Mouse (Mus musculus) forebrain, embryonic 11.5 days (tissue): ENCODE data around the gene Olfr1395. TPM values are rescaled to one million over a fixed set of nuclear protein-coding genes. Genes with fewer than 3 reads are reported as not detected.

Source experiments
- ATAC-seq: fragments of 200-750 bp; cut with Nextera tagmentation; replicated peaks from 2 replicates; pipeline ENCODE4 v1.8.0; 2017; ENCODE audit warnings: moderate TSS enrichment; ENCODE audit not compliant: low FRiP score
- DNase-seq: peaks from one replicate; pipeline ENCODE4 v3.0.0-alpha.2; 2017; ENCODE audit warnings: low spot score
- H3K27ac ChIP-seq: fragments of 300-500 bp; sonication (generic); 2 replicates; pipeline ENCODE4 v1.5.1; 2014; ENCODE audit warnings: low read depth, low read length
- H3K27me3 ChIP-seq: fragments of 300-500 bp; sonication (generic); 2 replicates; pipeline ENCODE4 v1.6.1; 2014; ENCODE audit warnings: mild to moderate bottlenecking, low read length, mixed read lengths; ENCODE audit not compliant: control insufficient read depth, insufficient read depth
- H3K36me3 ChIP-seq: fragments of 300-500 bp; sonication (generic); 2 replicates; pipeline ENCODE4 v1.6.1; 2014; ENCODE audit warnings: mild to moderate bottlenecking, low read length, moderate library complexity, mixed read lengths; ENCODE audit not compliant: control insufficient read depth, insufficient read depth
- H3K4me1 ChIP-seq: fragments of 300-500 bp; sonication (generic); replicated peaks from 2 replicates; pipeline ENCODE4 v1.6.1; 2014; ENCODE audit warnings: low read length, mixed read lengths; ENCODE audit not compliant: control insufficient read depth, insufficient read depth
- H3K4me2 ChIP-seq: fragments of 300-500 bp; sonication (generic); 2 replicates; pipeline ENCODE4 v1.6.1; 2014; ENCODE audit warnings: low read depth, mild to moderate bottlenecking, low read length, moderate library complexity, mixed read lengths; ENCODE audit not compliant: severe bottlenecking
- H3K4me3 ChIP-seq: fragments of 300-500 bp; sonication (generic); 2 replicates; pipeline ENCODE4 v1.5.1; 2014; ENCODE audit warnings: low read depth, low read length
- H3K9ac ChIP-seq: fragments of 300-500 bp; sonication (generic); 2 replicates; pipeline ENCODE4 v1.6.1; 2014; ENCODE audit warnings: low read length
- H3K9me3 ChIP-seq: fragments of 300-500 bp; sonication (generic); 2 replicates; pipeline ENCODE4 v1.6.1; 2016; ENCODE audit warnings: low read length, mixed read lengths; ENCODE audit not compliant: control insufficient read depth
- WGBS: fragments of 180-500 bp; shearing (Covaris S2); extraction: QIAGEN DNeasy Blood & Tissue Kit; methylation state at CpG from one replicate; pipeline ENCODE4 v1.1.7; 2014; 5-methylcytosine and 5-hydroxymethylcytosine counted together
- polyA plus RNA-seq: library from polyadenylated mRNA; unstranded; fragments of >200 nt; fragmentation: Nextera tagmentation; extraction: Ambion mirVana; gene quantifications from 2 replicates; pipeline ENCODE4 v1.2.1, GENCODE M21; 2014

Gene Olfr1395
- polyA plus RNA-seq, result not detected in 2 replicates

DNA sequence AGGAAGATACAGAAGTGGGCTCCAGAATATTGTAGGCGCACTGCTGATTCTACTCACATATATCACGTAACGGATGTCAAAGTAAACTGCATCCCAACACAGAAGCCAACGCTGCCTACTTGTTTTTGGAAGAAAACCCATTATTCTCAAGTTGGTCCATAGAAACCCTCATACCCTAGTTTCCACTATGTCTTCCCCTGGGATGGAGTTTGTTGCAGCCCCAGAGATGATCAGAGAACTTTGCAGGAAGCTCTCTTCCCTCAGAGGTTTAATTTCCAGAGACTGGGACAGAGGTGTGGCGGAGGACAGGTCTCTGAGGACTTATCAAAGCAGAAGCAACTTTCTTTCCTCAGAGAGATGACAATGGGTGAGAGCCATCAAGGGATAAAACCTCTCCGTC is at the start of gene Olfr1395:
TSS of gene Olfr1395 (plus strand) at position 301 of the 400 bp plus-strand sequence.
- DNase-seq (no peak), ATAC-seq (no peak)
- no peaks in the 10 kb centered on the region for H3K4me1 ChIP-seq
- H3K9ac ChIP-seq, result no peak within 1 kb of the TSS
- 94% methylated on average over 6 of the region's 6 CpGs for WGBS
- no peaks in the 10 kb centered on the region for H3K36me3 ChIP-seq
- no peaks in the 10 kb centered on the region for H3K27me3 ChIP-seq
- H3K27ac ChIP-seq, result no peak within 1 kb of the TSS
- H3K4me2 ChIP-seq, result no peak within 1 kb of the TSS
- H3K9me3 ChIP-seq, result no peaks in the 10 kb centered on the region
- H3K4me3 ChIP-seq, result no peak within 1 kb of the TSS

GRCm38 (mm10) chr11:49092786-49093185 is 49.3 kb upstream of the Olfr1395 start:
- H3K9me3 ChIP-seq, result no peaks in the 10 kb centered on the region
- no peak overlapping the region for H3K9ac ChIP-seq
- H3K27ac ChIP-seq, result no peak overlapping the region
- no peaks in the 10 kb centered on the region for H3K4me1 ChIP-seq
- no peaks in the 10 kb centered on the region for H3K27me3 ChIP-seq
- no peaks in the 10 kb centered on the region for H3K36me3 ChIP-seq
- WGBS, result 92% methylated on average over 2 of the region's 2 CpGs
- H3K4me3 ChIP-seq, result no peak overlapping the region
- H3K4me2 ChIP-seq, result no peak overlapping the region
- DNase-seq (no peak), ATAC-seq (no peak)

- Histone ChIP-seq H3K4me3 (no peak overlapping the region), H3K27me3 (no peaks in the 10 kb centered on the region), H3K36me3 (no peaks in the 10 kb centered on the region), H3K4me1 (no peaks in the 10 kb centered on the region), H3K9ac (no peak overlapping the region), H3K27ac (no peak overlapping the region), H3K4me2 (no peak overlapping the region), H3K9me3 (no peaks in the 10 kb centered on the region)
- ATAC-seq, result no peak
- DNase-seq, result no peak
- 90% methylated on average over 6 of the region's 6 CpGs for WGBS
Measured at GRCm38 (mm10) chr11:49093861-49094660, 48.0 kb upstream of the Olfr1395 start.

DNA sequence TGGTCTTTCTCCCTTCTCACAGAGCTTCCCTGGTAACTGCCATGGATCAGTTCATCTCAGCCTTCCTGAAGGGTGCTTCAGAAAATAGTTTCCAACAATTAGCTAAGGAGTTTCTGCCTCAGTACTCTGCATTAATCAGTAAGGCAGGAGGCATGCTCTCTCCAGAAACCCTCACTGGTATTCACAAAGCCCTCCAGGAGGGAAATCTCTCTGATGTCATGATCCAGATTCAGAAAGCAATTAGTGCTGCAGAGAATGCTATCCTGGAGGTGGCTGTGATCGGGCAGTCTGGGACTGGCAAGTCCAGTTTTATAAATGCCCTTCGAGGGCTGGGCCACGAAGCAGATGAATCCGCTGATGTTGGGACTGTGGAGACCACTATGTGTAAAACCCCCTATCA is 46.7 kb upstream of the Olfr1395 start:
- ATAC-seq (0 out of 2 replicates have a peak, but pooled peaks have one; percentile 27), DNase-seq (no peak)
- Histone ChIP-seq H3K36me3 (no peaks in the 10 kb centered on the region), H3K27me3 (no peaks in the 10 kb centered on the region), H3K4me3 (no peak overlapping the region), H3K27ac (no peak overlapping the region), H3K9ac (no peak overlapping the region), H3K9me3 (no peaks in the 10 kb centered on the region), H3K4me2 (no peak overlapping the region), H3K4me1 (no peaks in the 10 kb centered on the region)
- 69% methylated on average over 4 of the region's 4 CpGs for WGBS

- no peak overlapping the region for H3K4me2 ChIP-seq
- H3K27ac ChIP-seq, result no peak overlapping the region
- H3K9me3 ChIP-seq, result no peaks in the 10 kb centered on the region
- ATAC-seq (no peak), DNase-seq (no peak)
- no peak overlapping the region for H3K9ac ChIP-seq
- H3K36me3 ChIP-seq, result no peaks in the 10 kb centered on the region
- H3K4me3 ChIP-seq, result no peak overlapping the region
- H3K27me3 ChIP-seq, result no peaks in the 10 kb centered on the region
- WGBS, result 79% methylated on average over 3 of the region's 3 CpGs
- H3K4me1 ChIP-seq, result no peaks in the 10 kb centered on the region
Measured at GRCm38 (mm10) chr11:49100409-49100808, 41.7 kb upstream of the Olfr1395 start.

DNA sequence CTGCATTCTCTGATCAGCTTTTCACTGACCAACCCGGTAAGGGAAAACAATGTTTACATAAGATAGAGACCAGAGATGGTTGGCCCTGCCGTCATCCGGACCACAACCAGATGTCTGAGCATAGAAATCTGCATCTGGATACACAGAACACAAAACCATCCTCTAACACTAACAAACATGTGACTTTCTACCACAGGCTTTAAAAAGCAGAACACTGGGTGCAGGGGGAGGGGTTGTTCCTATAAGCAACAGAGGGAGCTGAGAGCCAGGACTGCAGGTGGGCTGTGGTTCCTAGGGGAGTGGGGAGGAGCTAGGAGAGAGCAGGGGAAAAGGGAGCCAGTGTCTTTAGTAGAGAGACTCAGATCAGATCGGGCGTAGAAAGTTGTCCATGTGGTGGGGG is 40.6 kb upstream of the Olfr1395 start:
- Histone ChIP-seq H3K36me3 (no peaks in the 10 kb centered on the region), H3K4me2 (no peak overlapping the region), H3K9ac (no peak overlapping the region), H3K4me1 (no peaks in the 10 kb centered on the region), H3K27ac (no peak overlapping the region), H3K27me3 (no peaks in the 10 kb centered on the region), H3K4me3 (no peak overlapping the region), H3K9me3 (no peaks in the 10 kb centered on the region)
- 67% methylated on average over 5 of the region's 5 CpGs for WGBS
- ATAC-seq (no peak), DNase-seq (no peak)

DNA sequence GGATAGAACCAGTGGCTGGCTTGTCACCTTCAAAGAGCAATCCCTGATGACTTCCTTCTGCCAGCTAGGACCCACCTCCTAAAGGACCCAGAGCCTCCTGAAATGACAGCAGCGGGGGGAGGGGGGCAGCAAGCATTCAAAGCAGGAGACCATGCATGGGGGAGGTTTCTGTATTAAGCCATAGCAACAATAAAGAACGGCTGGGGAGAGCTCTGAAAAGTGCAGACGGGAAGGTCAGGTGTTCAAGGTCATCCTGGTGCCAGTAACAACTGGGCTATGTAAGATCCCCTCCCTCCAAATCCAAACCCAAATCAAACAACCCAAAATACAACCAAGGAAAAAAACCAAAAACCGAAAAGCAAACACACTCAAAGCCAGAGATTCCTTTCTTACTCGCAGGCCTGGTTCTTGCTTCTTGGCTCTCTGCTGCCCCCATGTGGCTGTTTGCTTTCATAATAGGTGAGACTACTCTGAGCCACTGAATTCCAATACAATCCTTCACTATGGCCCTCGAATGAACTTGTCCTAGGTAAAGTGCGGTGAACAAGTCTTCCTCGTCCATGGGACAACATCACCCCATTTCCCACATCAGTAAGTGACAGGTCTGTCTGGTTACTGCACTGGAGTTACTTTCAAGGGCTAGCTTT is 38.9 kb upstream of the Olfr1395 start:
- WGBS, result 19% methylated on average over 8 of the region's 8 CpGs
- Histone ChIP-seq H3K9ac (no peak overlapping the region), H3K27me3 (no peaks in the 10 kb centered on the region), H3K27ac (no peak overlapping the region), H3K4me2 (no peak overlapping the region), H3K4me3 (no peak overlapping the region), H3K4me1 (no peaks in the 10 kb centered on the region), H3K36me3 (no peaks in the 10 kb centered on the region), H3K9me3 (no peaks in the 10 kb centered on the region)
- peak; percentile 90 for DNase-seq
- peak; percentile 80 for ATAC-seq

GRCm38 (mm10) chr11:49105752-49106151 is 36.3 kb upstream of the Olfr1395 start:
- Histone ChIP-seq H3K4me3 (no peak overlapping the region), H3K36me3 (no peaks in the 10 kb centered on the region), H3K9ac (no peak overlapping the region), H3K27ac (no peak overlapping the region), H3K4me1 (no peaks in the 10 kb centered on the region), H3K27me3 (no peaks in the 10 kb centered on the region), H3K4me2 (no peak overlapping the region), H3K9me3 (no peaks in the 10 kb centered on the region)
- ATAC-seq (no peak), DNase-seq (no peak)
- 74% methylated on average over 1 of the region's 1 CpGs for WGBS
